Mouse (Mus musculus): ENCODE measurements around the gene Pomt2. TPM values are rescaled to one million over a fixed set of nuclear protein-coding genes. Genes with fewer than 3 reads are reported as not detected.

The Pomt2 gene
- polyA plus RNA-seq, 1 experiment from 2014 or later: 4.4 TPM

DNA sequence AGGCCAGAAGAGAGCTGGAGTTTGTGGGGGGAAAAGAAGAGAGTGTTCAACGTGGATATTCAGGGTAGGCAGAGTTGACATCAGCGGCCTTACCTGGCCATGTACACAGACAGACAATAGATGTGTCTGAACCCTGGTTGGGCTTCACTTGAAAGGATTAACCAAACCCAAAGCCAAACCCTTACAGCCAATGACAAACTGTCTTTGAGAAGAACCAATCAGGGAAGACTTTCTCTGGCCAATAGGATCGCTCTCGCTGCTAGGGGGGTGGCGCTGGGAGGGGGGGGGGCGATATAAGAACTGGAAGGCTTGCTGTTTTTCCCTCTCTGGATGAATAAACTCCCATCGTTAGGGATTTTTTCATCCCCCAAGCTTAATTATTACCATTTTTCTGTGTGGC lies 60.5 kb downstream of the Pomt2 start:
- Histone ChIP-seq H3K9ac (ENCODE audit: low read length) (no peak overlapping the region), H3K4me2 (replicated peaks; ENCODE audit: low read depth) (no peak overlapping the region), H3K27me3 (ENCODE audit: control insufficient read depth, insufficient read depth, low read length) (no peaks in the 10 kb centered on the region), H3K9me3 (ENCODE audit: control insufficient read depth, low read length) (no peaks in the 10 kb centered on the region), H3K36me3 (ENCODE audit: control insufficient read depth, insufficient read depth, low read length) (no peaks in the 10 kb centered on the region), H3K27ac (replicated peaks) (no peak overlapping the region), H3K4me3 (ENCODE audit: low read depth, low read length) (no peak overlapping the region), H3K4me1 (replicated peaks; ENCODE audit: control insufficient read depth, insufficient read depth) (no peaks in the 10 kb centered on the region)
- WGBS: 60% methylated on average over 7 of the region's 7 CpGs
- no peak for TF ChIP-seq EP300 (optimal IDR thresholded peaks at IDR 0.05)
- TF ChIP-seq CTCF (IDR thresholded peaks at IDR 0.05; ENCODE audit: low read depth): no peak
- ATAC-seq (ENCODE audit: low FRiP score, low TSS enrichment) (no peak), DNase-seq (ENCODE audit: low spot score) (no peak)

DNA sequence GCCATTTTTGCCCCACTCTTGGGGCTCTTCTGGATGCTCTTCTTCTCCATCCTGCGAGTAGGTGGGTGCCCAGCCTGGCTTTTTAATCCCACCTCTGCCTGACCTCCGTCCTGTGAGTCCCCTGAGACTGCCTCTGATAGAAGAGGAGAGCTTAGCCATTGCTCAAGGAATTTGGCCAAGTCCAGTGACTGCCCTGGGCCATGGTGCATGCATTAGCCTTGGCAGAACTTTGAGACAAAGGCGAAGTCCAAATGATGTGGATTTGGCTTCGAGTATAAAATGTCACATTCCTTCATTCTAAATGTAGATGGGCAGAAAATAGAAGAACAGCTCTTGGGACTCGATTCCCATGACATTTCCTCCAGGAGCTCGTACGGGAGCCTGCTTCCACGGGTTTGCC lies 65.0 kb downstream of the Pomt2 start:
- H3K9ac ChIP-seq (ENCODE audit: low read length): no peak overlapping the region
- no peaks in the 10 kb centered on the region for H3K36me3 ChIP-seq (ENCODE audit: control insufficient read depth, insufficient read depth, low read length)
- no peak overlapping the region for H3K27ac ChIP-seq (replicated peaks)
- no peaks in the 10 kb centered on the region for H3K27me3 ChIP-seq (ENCODE audit: control insufficient read depth, insufficient read depth, low read length)
- 78% methylated on average over 8 of the region's 8 CpGs for WGBS
- DNase-seq (ENCODE audit: low spot score) (no peak), ATAC-seq (ENCODE audit: low FRiP score, low TSS enrichment) (no peak)
- no peaks in the 10 kb centered on the region for H3K4me1 ChIP-seq (replicated peaks; ENCODE audit: control insufficient read depth, insufficient read depth)
- no peak for TF ChIP-seq EP300 (optimal IDR thresholded peaks at IDR 0.05)
- no peak for TF ChIP-seq CTCF (IDR thresholded peaks at IDR 0.05; ENCODE audit: low read depth)
- H3K4me2 ChIP-seq (replicated peaks; ENCODE audit: low read depth): no peak overlapping the region
- no peaks in the 10 kb centered on the region for H3K9me3 ChIP-seq (ENCODE audit: control insufficient read depth, low read length)
- H3K4me3 ChIP-seq (ENCODE audit: low read depth, low read length): no peak overlapping the region

DNA sequence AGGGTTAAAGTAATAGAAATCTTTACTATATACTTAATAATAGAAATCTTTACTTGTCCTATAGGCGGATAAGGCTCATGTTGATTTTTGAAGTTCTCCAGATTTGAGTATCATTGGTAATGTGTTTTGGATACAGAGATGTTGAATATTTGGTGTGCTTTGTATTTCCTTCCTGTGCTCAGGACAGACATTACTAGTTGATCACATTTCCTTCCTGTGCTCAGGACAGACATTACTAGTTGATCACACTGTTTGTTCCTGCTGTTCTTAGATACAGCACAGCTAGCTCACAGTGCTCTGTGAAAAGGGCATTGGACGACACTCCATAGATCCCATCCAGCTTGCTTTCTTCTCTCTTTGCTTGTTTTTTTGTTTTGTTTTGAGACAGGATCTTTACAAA lies 71.2 kb downstream of the Pomt2 start:
- no peak overlapping the region for H3K9ac ChIP-seq (ENCODE audit: low read length)
- H3K9me3 ChIP-seq (ENCODE audit: control insufficient read depth, low read length): no peaks in the 10 kb centered on the region
- H3K4me1 ChIP-seq (replicated peaks; ENCODE audit: control insufficient read depth, insufficient read depth): no peaks in the 10 kb centered on the region
- DNase-seq (ENCODE audit: low spot score) (no peak), ATAC-seq (ENCODE audit: low FRiP score, low TSS enrichment) (no peak)
- no peak overlapping the region for H3K4me3 ChIP-seq (ENCODE audit: low read depth, low read length)
- H3K4me2 ChIP-seq (replicated peaks; ENCODE audit: low read depth): no peak overlapping the region
- H3K27ac ChIP-seq (replicated peaks): no peak overlapping the region
- TF ChIP-seq EP300 (optimal IDR thresholded peaks at IDR 0.05): no peak
- TF ChIP-seq CTCF (IDR thresholded peaks at IDR 0.05; ENCODE audit: low read depth): no peak
- WGBS: 88% methylated on average over 2 of the region's 2 CpGs
- no peaks in the 10 kb centered on the region for H3K27me3 ChIP-seq (ENCODE audit: control insufficient read depth, insufficient read depth, low read length)
- no peaks in the 10 kb centered on the region for H3K36me3 ChIP-seq (ENCODE audit: control insufficient read depth, insufficient read depth, low read length)

DNA sequence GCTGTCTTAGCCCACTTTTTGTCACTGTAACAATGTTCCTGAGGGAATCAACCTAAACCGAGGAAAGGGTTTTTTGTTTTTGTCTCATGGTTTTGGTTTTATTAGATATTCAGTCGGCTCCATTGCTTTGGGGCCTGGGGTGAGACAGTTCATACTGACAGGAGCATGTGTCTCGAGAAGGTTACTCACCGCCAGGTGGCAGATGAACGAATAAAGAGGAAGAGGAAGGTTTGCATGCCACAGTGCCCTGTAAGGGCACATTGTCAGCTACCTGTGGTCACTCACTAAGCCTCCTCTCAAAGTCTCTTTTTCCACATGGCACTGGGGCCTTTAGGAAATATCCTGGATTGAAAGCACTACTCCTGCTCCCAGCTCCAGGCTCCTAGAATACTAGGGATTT lies 77.2 kb downstream of the Pomt2 start:
- no peak for TF ChIP-seq CTCF (IDR thresholded peaks at IDR 0.05; ENCODE audit: low read depth)
- Histone ChIP-seq H3K27me3 (ENCODE audit: control insufficient read depth, insufficient read depth, low read length) (no peaks in the 10 kb centered on the region), H3K9me3 (ENCODE audit: control insufficient read depth, low read length) (no peaks in the 10 kb centered on the region), H3K36me3 (ENCODE audit: control insufficient read depth, insufficient read depth, low read length) (no peaks in the 10 kb centered on the region), H3K9ac (ENCODE audit: low read length) (no peak overlapping the region), H3K4me1 (replicated peaks; ENCODE audit: control insufficient read depth, insufficient read depth) (no peaks in the 10 kb centered on the region), H3K27ac (replicated peaks) (no peak overlapping the region), H3K4me3 (ENCODE audit: low read depth, low read length) (no peak overlapping the region), H3K4me2 (replicated peaks; ENCODE audit: low read depth) (no peak overlapping the region)
- no peak for DNase-seq (ENCODE audit: low spot score)
- WGBS: 68% methylated on average over 5 of the region's 5 CpGs
- ATAC-seq (ENCODE audit: low FRiP score, low TSS enrichment): no peak

DNA sequence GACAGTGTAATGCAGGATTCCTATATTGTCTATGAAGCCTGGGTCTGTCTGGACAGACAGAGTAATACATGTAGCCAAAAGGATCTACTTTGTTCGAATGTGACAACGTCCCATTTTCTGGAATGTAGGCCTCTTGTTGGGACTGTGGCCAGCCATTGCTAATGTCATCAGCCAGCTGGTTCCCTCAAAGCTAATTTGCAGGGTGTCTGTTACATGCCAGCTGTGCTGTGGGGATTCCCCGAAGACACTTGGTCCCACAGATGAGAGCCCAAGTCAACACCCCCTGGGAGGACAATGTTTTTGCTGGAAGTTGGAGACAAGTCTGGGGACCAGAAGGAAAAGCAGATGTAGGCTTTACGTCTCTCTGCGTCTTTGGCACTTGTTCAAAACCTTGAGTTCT lies 81.3 kb downstream of the Pomt2 start:
- H3K9me3 ChIP-seq (ENCODE audit: control insufficient read depth, low read length): no peaks in the 10 kb centered on the region
- WGBS: 61% methylated on average over 5 of the region's 5 CpGs
- DNase-seq (ENCODE audit: low spot score) (no peak), ATAC-seq (ENCODE audit: low FRiP score, low TSS enrichment) (no peak)
- no peaks in the 10 kb centered on the region for H3K27me3 ChIP-seq (ENCODE audit: control insufficient read depth, insufficient read depth, low read length)
- no peaks in the 10 kb centered on the region for H3K36me3 ChIP-seq (ENCODE audit: control insufficient read depth, insufficient read depth, low read length)
- no peaks in the 10 kb centered on the region for H3K4me1 ChIP-seq (replicated peaks; ENCODE audit: control insufficient read depth, insufficient read depth)
- H3K27ac ChIP-seq (replicated peaks): no peak overlapping the region
- H3K9ac ChIP-seq (ENCODE audit: low read length): no peak overlapping the region
- no peak overlapping the region for H3K4me2 ChIP-seq (replicated peaks; ENCODE audit: low read depth)
- TF ChIP-seq CTCF (IDR thresholded peaks at IDR 0.05; ENCODE audit: low read depth): no peak
- no peak for TF ChIP-seq EP300 (optimal IDR thresholded peaks at IDR 0.05)
- no peak overlapping the region for H3K4me3 ChIP-seq (ENCODE audit: low read depth, low read length)

DNA sequence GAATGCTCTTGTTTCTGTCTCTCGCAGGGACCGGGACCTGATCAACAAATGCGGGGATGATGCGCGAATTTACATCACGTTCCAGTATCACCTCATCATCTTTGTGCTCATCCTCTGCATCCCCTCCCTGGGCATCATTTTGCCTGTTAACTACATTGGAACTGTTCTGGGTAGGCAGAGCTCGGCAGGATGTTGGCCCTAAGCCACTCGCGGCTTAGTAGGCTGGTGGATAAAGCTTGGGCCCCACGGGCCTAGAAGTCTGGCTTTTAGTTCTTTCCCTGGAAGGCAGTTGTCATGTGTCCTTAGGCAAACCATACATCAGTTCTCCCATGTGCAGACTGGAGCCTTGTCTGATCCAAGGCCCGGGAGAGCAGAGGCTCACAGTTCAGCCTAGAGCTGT lies 82.3 kb downstream of the Pomt2 start:
- Histone ChIP-seq H3K4me1 (replicated peaks; ENCODE audit: control insufficient read depth, insufficient read depth) (no peaks in the 10 kb centered on the region), H3K4me3 (ENCODE audit: low read depth, low read length) (no peak overlapping the region), H3K36me3 (ENCODE audit: control insufficient read depth, insufficient read depth, low read length) (no peaks in the 10 kb centered on the region), H3K4me2 (replicated peaks; ENCODE audit: low read depth) (no peak overlapping the region), H3K27ac (replicated peaks) (no peak overlapping the region), H3K9ac (ENCODE audit: low read length) (no peak overlapping the region), H3K27me3 (ENCODE audit: control insufficient read depth, insufficient read depth, low read length) (no peaks in the 10 kb centered on the region), H3K9me3 (ENCODE audit: control insufficient read depth, low read length) (no peaks in the 10 kb centered on the region)
- WGBS: 81% methylated on average over 11 of the region's 11 CpGs
- TF ChIP-seq CTCF (IDR thresholded peaks at IDR 0.05; ENCODE audit: low read depth) (no peak), EP300 (optimal IDR thresholded peaks at IDR 0.05) (no peak)
- ATAC-seq (ENCODE audit: low FRiP score, low TSS enrichment) (no peak), DNase-seq (ENCODE audit: low spot score) (no peak)
